8 mouse cellular contexts compared by ENCODE assay signal in genomic region chr4:143161619-143162479, GRCm38 (mm10). TPM values are rescaled to one million over a fixed set of nuclear protein-coding genes. Genes with fewer than 3 reads are reported as not detected.
DNase-seq lines count a peak whose midpoint lies in the region; ATAC-seq and TF ChIP-seq lines count a peak whose summit lies in the region.

No protein-coding gene starts in this region.

- no peak for TF ChIP-seq EP300 in liver, embryonic 14.5 days (IDR thresholded peaks at IDR 0.05; ENCODE audit: low read depth)
- TF ChIP-seq EP300 in stomach, postnatal 0 days (optimal IDR thresholded peaks at IDR 0.05) = no peak

- H3K4me3 ChIP-seq in forebrain, embryonic 10.5 days = peak overlapping the region; percentile 87
- peak overlapping the region; percentile 98 for H3K4me3 ChIP-seq in heart, embryonic 15.5 days
- H3K4me3 ChIP-seq in liver, embryonic 14.5 days (ENCODE audit: insufficient read depth in 1 of 2, low read depth in 2 of 2, low read length in 2 of 2) = peak overlapping the region; percentile 95 to 98
- H3K4me3 ChIP-seq in neural tube, embryonic 11.5 days (ENCODE audit: low read depth, low read length) = peak overlapping the region; percentile 79
- peak overlapping the region; percentile 90 for H3K4me3 ChIP-seq in stomach, postnatal 0 days (ENCODE audit: low read depth, low read length)

- WGBS in forebrain, embryonic 10.5 days = under 1% methylated on average over 83 of the region's 102 CpGs
- under 1% methylated on average over 91 of the region's 102 CpGs for WGBS in heart, embryonic 15.5 days
- WGBS in liver, embryonic 14.5 days (ENCODE audit: insufficient replicate concordance) = under 1% methylated on average over 94 of the region's 102 CpGs
- WGBS in neural tube, embryonic 11.5 days = under 1% methylated on average over 102 of the region's 102 CpGs
- WGBS in stomach, postnatal 0 days = under 1% methylated on average over 79 of the region's 102 CpGs

- H3K4me2 ChIP-seq in heart, embryonic 15.5 days = peak overlapping the region; percentile 66
- H3K4me2 ChIP-seq in liver, embryonic 14.5 days (ENCODE audit: low read depth) = peak overlapping the region; percentile 82
- H3K4me2 ChIP-seq in neural tube, embryonic 11.5 days (ENCODE audit: low read depth) = peak overlapping the region; percentile 51
- peak overlapping the region; percentile 52 for H3K4me2 ChIP-seq in stomach, postnatal 0 days (replicated peaks; ENCODE audit: low read depth)

- peak; percentile 99 for ATAC-seq in heart, embryonic 15.5 days (replicated peaks; ENCODE audit: insufficient number of reproducible peaks, insufficient read depth, low FRiP score, low read depth)
- peak; percentile 98 for ATAC-seq in liver, embryonic 14.5 days (ENCODE audit: insufficient read depth)
- ATAC-seq in neural tube, embryonic 11.5 days (ENCODE audit: insufficient read depth, low FRiP score, low TSS enrichment) = peak; percentile 100
- ATAC-seq in stomach, postnatal 0 days (ENCODE audit: low FRiP score, low TSS enrichment) = peak; percentile 99

- no peak for TF ChIP-seq CTCF in liver, embryonic 14.5 days (IDR thresholded peaks at IDR 0.05; ENCODE audit: low read depth)
- TF ChIP-seq CTCF in stomach, postnatal 0 days (IDR thresholded peaks at IDR 0.05; ENCODE audit: low read depth) = no peak

- H3K4me1 ChIP-seq in forebrain, embryonic 10.5 days = peaks cover 32% of the 10 kb centered on the region
- peaks cover 44% of the 10 kb centered on the region for H3K4me1 ChIP-seq in heart, embryonic 15.5 days (replicated peaks)
- H3K4me1 ChIP-seq in liver, embryonic 14.5 days (replicated peaks; ENCODE audit: control insufficient read depth in 2 of 2, insufficient read depth in 2 of 2, low read length in 1 of 2) = peaks cover 3 to 12% of the 10 kb centered on the region in 2 experiments
- peaks cover 12% of the 10 kb centered on the region; the same call in 1 of the 2 replicates for H3K4me1 ChIP-seq in neural tube, embryonic 11.5 days (ENCODE audit: control insufficient read depth, insufficient read depth, low read length)
- peaks cover 2% of the 10 kb centered on the region; the same call in 1 of the 2 replicates for H3K4me1 ChIP-seq in stomach, postnatal 0 days (replicated peaks; ENCODE audit: control insufficient read depth, insufficient read depth)

- no peaks in the 10 kb centered on the region for H3K9me3 ChIP-seq in forebrain, embryonic 10.5 days
- no peaks in the 10 kb centered on the region for H3K9me3 ChIP-seq in heart, embryonic 15.5 days (replicated peaks)
- no peaks in the 10 kb centered on the region for H3K9me3 ChIP-seq in liver, embryonic 14.5 days (ENCODE audit: control insufficient read depth, low read length)
- H3K9me3 ChIP-seq in neural tube, embryonic 11.5 days (ENCODE audit: control insufficient read depth, low read length) = no peaks in the 10 kb centered on the region
- H3K9me3 ChIP-seq in stomach, postnatal 0 days (ENCODE audit: control insufficient read depth, low read length) = no peaks in the 10 kb centered on the region

- H3K27me3 ChIP-seq in forebrain, embryonic 10.5 days (ENCODE audit: poor library complexity, severe bottlenecking) = no peaks in the 10 kb centered on the region
- H3K27me3 ChIP-seq in heart, embryonic 15.5 days = no peaks in the 10 kb centered on the region
- H3K27me3 ChIP-seq in liver, embryonic 14.5 days (ENCODE audit: control insufficient read depth, insufficient read depth, low read length) = no peaks in the 10 kb centered on the region
- H3K27me3 ChIP-seq in neural tube, embryonic 11.5 days (ENCODE audit: control insufficient read depth, insufficient read depth, low read length) = no peaks in the 10 kb centered on the region
- H3K27me3 ChIP-seq in stomach, postnatal 0 days (ENCODE audit: control insufficient read depth, insufficient read depth, low read length) = no peaks in the 10 kb centered on the region

- peak overlapping the region; percentile 97 for H3K27ac ChIP-seq in forebrain, embryonic 10.5 days
- peak overlapping the region; percentile 100 for H3K27ac ChIP-seq in heart, embryonic 15.5 days
- peak overlapping the region; percentile 95 for H3K27ac ChIP-seq in liver, embryonic 14.5 days
- peak overlapping the region; percentile 99 for H3K27ac ChIP-seq in neural tube, embryonic 11.5 days (ENCODE audit: low read depth, low read length)
- peak overlapping the region; percentile 100 for H3K27ac ChIP-seq in stomach, postnatal 0 days (replicated peaks)

- peaks cover 50% of the 10 kb centered on the region for H3K36me3 ChIP-seq in forebrain, embryonic 10.5 days (replicated peaks)
- H3K36me3 ChIP-seq in heart, embryonic 15.5 days = no peaks in the 10 kb centered on the region
- H3K36me3 ChIP-seq in liver, embryonic 14.5 days (replicated peaks; ENCODE audit: control insufficient read depth, insufficient read depth, low read depth) = no peaks in the 10 kb centered on the region; the same call in 1 of the 2 replicates
- no peaks in the 10 kb centered on the region; the same call in 1 of the 2 replicates for H3K36me3 ChIP-seq in neural tube, embryonic 11.5 days (ENCODE audit: control insufficient read depth, insufficient read depth, low read length)
- H3K36me3 ChIP-seq in stomach, postnatal 0 days (ENCODE audit: control insufficient read depth, insufficient read depth, low read length) = no peaks in the 10 kb centered on the region

- DNase-seq in CD8-positive naive resting alpha-beta T cell, adult 2 months (ENCODE audit: low read depth in 2 of 2, low spot score in 2 of 2) = peak; percentile 98 to 99
- DNase-seq in c-Kit-positive CD71-negative TER-119-negative erythroid progenitor cells, embryonic 14.5 days (ENCODE audit: low read depth) = peak; percentile 90
- DNase-seq in forebrain, embryonic 10.5 days (ENCODE audit: extremely low spot score, low spot score) = peak; percentile 100
- DNase-seq in kidney, postnatal 25 days = peak; percentile 99 to 100
- peak; percentile 96 for DNase-seq in liver, embryonic 14.5 days (ENCODE audit: low read depth in 3 of 3, low spot score in 3 of 3)
- DNase-seq in neural tube, embryonic 11.5 days (ENCODE audit: low spot score) = peak; percentile 97
- DNase-seq in stomach, postnatal 0 days (ENCODE audit: low spot score) = peak; percentile 99

- peak overlapping the region; percentile 97 for H3K9ac ChIP-seq in heart, embryonic 15.5 days
- peak overlapping the region; percentile 86 for H3K9ac ChIP-seq in liver, embryonic 14.5 days (replicated peaks)
- H3K9ac ChIP-seq in neural tube, embryonic 11.5 days (ENCODE audit: low read length) = peak overlapping the region; percentile 96
- H3K9ac ChIP-seq in stomach, postnatal 0 days (ENCODE audit: low read length) = peak overlapping the region; percentile 95

RNA-seq across cellular contexts. Expression of gene Prdm2, which starts 50.9 kb away (rescaled TPM):
- 15.2 and 16.0 TPM in 2 replicates for polyA plus RNA-seq in forebrain, embryonic 10.5 days (2016; fragmentation: Nextera tagmentation; extraction: Ambion mirVana)
- 6.6 and 7.8 TPM in 2 replicates for polyA plus RNA-seq in heart, embryonic 15.5 days (2015; fragmentation: Nextera tagmentation; extraction: Ambion mirVana)
- polyA plus RNA-seq in liver, embryonic 14.5 days (2012; rRNA removed) = 3.3 and 3.6 TPM in 2 replicates
- polyA plus RNA-seq in liver, embryonic 14.5 days (2014; fragmentation: Nextera tagmentation; extraction: Ambion mirVana) = 2.7 TPM in 2 replicates
- 16.7 and 16.9 TPM in 2 replicates for polyA plus RNA-seq in neural tube, embryonic 11.5 days (2014; fragmentation: Nextera tagmentation; extraction: Ambion mirVana)
- polyA plus RNA-seq in stomach, postnatal 0 days (2015; fragmentation: Nextera tagmentation; extraction: Ambion mirVana) = 4.7 and 5.0 TPM in 2 replicates

Comparison
In these comparisons a context has a peak if more than half of its experiments do, and no peak if none do; other contexts are left out.
1. Peak in every context shown above with its lines: DNase-seq, ATAC-seq, H3K4me3 ChIP-seq and H3K27ac ChIP-seq.